Mouse (Mus musculus): ENCODE measurements around the gene Jam3.

The Jam3 gene

DNA sequence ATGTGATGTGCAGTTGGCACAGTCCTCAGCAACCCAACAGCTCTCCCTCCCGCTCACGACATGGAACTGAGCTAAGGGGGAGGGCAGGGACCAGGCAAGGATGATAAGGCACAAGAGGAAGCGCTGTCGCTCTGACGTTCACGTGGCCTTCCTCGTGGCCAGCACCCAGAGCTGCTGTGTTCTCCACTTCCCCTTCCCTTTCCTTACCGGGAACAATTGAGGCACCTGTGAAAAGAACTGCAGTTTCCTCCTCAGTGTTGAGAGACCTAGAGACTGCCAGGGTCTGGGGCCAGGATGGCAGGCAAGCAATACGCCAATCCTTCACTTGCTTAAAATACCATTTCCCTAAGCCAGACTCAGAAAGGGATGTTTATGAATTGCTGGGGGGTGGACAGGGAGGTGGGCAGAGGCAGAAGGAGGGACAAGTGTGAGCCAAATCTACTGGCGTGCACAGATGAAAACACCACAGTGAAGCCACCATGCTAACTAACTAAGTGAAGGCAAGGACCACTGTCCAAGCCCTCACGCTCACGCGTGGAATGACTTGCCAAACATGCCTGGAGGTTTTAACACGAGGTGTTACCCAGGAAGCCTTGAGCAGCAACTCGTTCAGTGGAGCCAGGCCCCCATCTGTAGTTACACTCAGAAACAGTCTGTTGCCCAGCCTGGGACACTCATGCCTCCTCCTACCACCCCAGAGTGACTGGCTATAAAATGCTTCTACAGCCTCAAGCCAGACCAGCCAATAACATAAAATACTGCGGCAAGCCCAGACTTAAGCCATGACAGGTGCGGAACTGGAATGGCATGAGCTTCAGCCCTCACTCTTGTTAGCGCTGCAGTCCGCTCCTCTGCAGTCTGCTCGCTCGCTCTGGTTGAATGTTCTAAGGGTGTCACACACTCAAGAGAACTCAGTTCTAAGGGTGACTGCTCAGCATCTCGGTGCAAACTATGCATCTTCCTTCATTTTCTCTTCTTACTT is 45.4 kb downstream of the Jam3 start:
- DNase-seq = peak; percentile 75 to 93

- DNase-seq = peak in 1 of 2 experiments; percentile 31
Observed at GRCm38 (mm10) chr9:27108451-27108850, 46.8 kb downstream of the Jam3 start.

DNA sequence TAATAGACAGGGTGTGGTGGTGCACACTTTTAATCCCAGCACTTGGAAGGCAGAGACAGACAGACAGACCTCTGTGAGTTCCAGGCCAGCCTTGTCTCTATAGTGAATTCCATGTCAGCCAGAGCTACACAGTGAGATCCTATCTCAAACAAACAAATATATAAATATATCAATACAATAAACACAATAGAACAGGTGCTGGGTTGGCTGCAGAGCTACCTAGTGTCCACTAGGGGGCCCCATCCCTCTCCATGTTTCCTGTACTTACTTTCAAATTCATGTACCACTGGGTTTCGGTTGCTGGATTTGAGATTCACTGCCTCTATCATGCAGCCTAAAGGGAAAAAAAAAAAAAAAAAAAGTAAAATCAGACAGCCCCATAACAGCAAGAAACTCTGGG is 49.1 kb downstream of the Jam3 start:
- peak in 1 of 2 experiments; percentile 59 for DNase-seq

- no peak for DNase-seq
Observed at GRCm38 (mm10) chr9:27101466-27101865, 53.8 kb downstream of the Jam3 start.

- DNase-seq = no peak
Observed at GRCm38 (mm10) chr9:27099474-27099873, 55.7 kb downstream of the Jam3 start.

DNA sequence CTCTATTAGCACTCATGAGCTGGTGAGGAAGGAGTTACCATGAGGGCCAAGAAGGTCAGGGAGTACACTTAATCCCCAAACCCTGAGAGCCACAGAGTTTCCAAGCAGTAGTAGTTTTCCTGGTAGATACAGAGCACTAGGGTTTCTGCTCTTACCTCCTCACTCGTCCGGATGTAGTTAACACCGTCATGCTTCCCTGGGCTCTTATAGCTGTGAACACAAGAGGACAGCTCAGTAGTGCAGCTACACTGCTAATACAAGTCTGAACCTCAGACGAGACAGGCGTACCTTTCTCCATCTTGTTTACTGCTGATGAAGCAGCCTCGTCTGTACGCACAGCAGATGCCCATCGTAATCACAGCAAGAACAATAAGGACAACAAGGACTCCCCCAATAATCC is 56.7 kb downstream of the Jam3 start:
- DNase-seq = no peak

DNA sequence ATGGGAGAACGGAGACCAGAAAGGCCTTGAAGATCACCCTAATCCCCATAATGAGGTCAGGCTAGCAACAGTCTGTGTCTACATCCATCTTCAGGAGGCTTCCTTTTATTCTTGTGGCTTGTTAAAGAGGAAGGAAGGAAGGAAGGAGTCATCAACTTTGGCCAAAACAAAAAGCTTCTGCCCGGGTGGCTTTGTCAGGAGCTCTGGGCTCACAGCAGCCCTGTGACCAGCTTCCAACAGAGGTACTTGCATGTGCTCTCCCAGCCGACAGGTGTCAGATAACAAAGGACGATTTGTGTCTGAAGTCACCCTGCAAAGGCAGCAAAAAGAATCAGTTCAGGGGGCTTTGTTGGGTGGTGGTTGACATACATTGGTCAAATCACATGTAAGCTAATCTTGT is 57.1 kb downstream of the Jam3 start:
- DNase-seq = no peak

- DNase-seq = no peak
Observed at GRCm38 (mm10) chr9:27092916-27093315, 62.3 kb downstream of the Jam3 start.

DNA sequence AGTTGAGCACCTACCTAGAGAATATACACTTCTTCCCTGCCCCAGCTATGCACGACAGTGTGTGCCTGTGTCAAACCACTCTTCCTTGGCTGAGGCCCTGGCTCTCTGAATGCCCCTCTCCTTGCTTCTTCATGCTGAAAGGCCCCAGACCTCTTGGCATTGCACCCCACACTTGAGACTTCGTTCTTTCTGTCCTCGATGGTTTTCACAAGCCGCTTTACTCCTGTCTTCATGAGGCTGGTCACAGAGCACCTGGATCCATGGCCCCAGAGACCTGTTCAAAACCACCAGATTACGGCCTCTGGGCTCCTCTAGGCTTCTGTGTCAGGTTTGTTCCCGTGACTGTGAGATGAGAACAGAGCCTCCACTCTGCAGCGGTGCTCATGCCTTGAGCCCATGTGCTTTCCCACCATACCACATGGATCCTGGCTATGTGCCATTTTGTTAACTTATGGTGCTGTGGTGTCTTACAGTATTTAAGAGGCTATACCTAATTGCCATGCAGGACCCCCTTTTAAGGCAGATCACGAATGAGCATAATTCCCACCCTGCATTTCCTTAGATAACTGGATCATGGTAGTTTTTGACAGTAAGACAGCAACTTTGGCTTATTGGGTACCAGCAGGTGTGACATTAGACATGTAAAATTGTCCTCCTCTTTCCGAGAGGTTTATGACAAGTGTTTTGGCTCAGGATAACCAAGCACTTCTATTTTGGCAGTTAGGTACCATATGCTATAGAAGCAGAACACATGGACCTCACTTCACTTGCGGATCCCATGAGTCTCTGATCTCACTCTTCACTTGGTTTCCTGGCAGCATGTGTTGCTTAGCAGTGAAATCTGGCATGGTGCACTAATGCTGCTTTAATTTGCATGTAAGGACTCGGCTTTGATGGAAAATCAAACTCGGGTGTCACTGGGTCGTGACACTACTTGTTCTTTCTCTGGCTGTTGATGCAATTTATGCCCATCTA is 64.1 kb downstream of the Jam3 start:
- no peak for DNase-seq

- DNase-seq = no peak
Observed at GRCm38 (mm10) chr9:27090134-27090533, 65.1 kb downstream of the Jam3 start.

- DNase-seq = no peak
Observed at GRCm38 (mm10) chr9:27087402-27087801, 67.8 kb downstream of the Jam3 start.

DNA sequence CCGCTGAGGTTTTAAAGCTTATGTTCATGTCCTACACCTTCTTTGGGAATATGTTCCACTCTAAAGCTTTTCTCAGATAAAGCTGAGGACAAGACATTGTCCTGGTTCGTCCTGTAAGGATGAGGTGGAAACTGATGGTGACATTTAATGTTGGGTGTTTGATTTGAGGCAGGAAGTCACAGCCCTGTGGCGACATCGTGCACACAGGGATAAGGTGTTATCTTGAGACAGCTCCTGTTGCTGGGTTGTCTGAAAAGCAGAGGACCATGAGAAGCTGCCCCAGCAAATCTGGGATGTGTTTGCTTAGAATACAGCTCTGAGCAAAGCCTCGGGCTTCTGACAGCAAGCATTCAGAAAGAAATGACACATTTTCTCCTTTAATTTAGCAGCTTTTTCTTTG is 69.0 kb downstream of the Jam3 start:
- no peak for DNase-seq

- no peak for DNase-seq
Observed at GRCm38 (mm10) chr9:27075812-27076211, 79.4 kb downstream of the Jam3 start.

DNA sequence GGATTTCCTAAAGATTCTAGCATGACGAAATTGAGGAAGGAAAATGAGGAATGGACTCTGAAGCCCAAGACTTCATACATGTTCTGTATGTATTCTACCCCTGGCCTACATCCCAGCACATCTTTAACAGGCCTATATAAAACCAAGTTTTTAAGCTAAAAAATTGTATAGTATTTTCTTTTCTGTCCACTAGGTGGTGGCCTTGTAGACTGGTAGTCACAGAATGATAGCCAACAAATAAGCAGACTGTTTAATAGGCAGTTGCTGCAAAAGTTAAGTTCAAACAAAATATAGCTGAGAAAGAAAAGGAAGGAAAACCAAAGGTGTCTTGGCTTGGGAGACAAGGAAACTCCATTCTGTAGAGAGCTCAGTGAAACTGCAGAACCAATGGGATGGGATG is 80.5 kb downstream of the Jam3 start:
- DNase-seq = no peak

GRCm38 (mm10) chr9:27070895-27071294 is 84.3 kb downstream of the Jam3 start:
- no peak for DNase-seq

GRCm38 (mm10) chr9:27058341-27058740 is 96.9 kb downstream of the Jam3 start:
- no peak for DNase-seq

DNA sequence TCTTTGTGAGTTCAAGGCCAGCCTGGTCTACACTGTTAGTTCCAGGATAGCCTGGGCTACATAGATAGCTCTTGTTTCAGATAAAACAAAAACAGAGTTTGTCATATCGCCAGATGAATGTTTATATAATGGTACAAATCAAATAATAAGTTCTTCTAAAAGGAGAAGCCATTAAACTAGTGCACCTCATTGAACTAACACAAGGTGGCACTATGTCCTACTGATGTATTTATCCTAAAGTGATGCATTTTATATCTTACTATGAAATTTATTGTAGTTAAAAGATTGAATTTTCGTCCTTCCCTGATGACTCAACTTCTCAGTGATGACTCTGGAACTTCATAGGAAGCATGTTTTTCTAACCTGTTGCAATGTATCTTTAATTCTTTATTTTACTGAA is 105.7 kb downstream of the Jam3 start:
- no peak for DNase-seq
